Mouse (Mus musculus): ENCODE measurements around the gene Lgals3bp. TPM values are rescaled to one million over a fixed set of nuclear protein-coding genes. Genes with fewer than 3 reads are reported as not detected.

Lgals3bp gene
- 1.4 and 2.7 TPM in 2 replicates for polyA plus RNA-seq (2016; fragmentation: Nextera tagmentation; extraction: Ambion mirVana)

GRCm38 (mm10) chr11:118401760-118402280 is at the start of gene Lgals3bp:
Lgals3bp (minus strand) TSS chr11:118402092.
- peak within 1 kb of the TSS; percentile 24; the same call in 1 of the 2 replicates for H3K27ac ChIP-seq
- peak; percentile 59; the same call in 1 of the 2 replicates for ATAC-seq (ENCODE audit: insufficient number of reproducible peaks, insufficient read depth, low FRiP score, low TSS enrichment)
- WGBS: 40% methylated on average over 7 of the region's 7 CpGs
- H3K4me1 ChIP-seq: peaks cover 21% of the 10 kb centered on the region; the same call in 1 of the 2 replicates
- H3K4me2 ChIP-seq (replicated peaks): no peak within 1 kb of the TSS
- H3K27me3 ChIP-seq: no peaks in the 10 kb centered on the region
- H3K36me3 ChIP-seq: peaks cover 15% of the 10 kb centered on the region
- no peak within 1 kb of the TSS; the same call in 1 of the 2 replicates for H3K9ac ChIP-seq
- no peaks in the 10 kb centered on the region for H3K9me3 ChIP-seq
- H3K4me3 ChIP-seq: no peak within 1 kb of the TSS

DNA sequence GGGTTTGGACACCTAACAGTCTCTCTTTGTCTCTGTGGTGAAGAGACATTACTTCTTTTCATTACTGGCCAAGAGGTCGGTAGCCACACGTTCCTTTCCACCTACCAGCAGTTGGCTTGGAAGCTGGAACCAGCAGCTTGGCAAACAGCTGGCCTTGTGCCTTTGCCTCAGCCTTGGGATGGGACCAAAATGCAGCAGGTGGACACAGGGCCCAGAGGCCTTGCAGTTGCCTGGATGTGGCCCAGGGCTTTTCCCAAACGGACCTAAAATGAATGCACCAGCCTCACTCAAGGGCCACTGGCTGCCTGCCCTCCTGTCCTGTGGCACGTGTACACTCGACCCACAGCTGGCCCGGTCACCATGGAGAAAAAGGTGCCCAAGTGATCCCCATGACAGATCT is 49.3 kb upstream of the Lgals3bp start:
- no peak for ATAC-seq (ENCODE audit: insufficient number of reproducible peaks, insufficient read depth, low FRiP score, low TSS enrichment)
- Histone ChIP-seq H3K27ac (no peak overlapping the region), H3K36me3 (no peaks in the 10 kb centered on the region), H3K9ac (no peak overlapping the region), H3K4me2 (replicated peaks) (no peak overlapping the region), H3K4me1 (peaks cover 9% of the 10 kb centered on the region; the same call in 1 of the 2 replicates), H3K4me3 (no peak overlapping the region), H3K9me3 (no peaks in the 10 kb centered on the region), H3K27me3 (no peaks in the 10 kb centered on the region)
- 85% methylated on average over 6 of the region's 6 CpGs for WGBS

- no peaks in the 10 kb centered on the region for H3K27me3 ChIP-seq
- WGBS: 88% methylated on average over 8 of the region's 8 CpGs
- ATAC-seq (ENCODE audit: insufficient number of reproducible peaks, insufficient read depth, low FRiP score, low TSS enrichment): no peak
- no peak overlapping the region for H3K4me3 ChIP-seq
- no peaks in the 10 kb centered on the region for H3K36me3 ChIP-seq
- no peak overlapping the region for H3K9ac ChIP-seq
- no peaks in the 10 kb centered on the region for H3K9me3 ChIP-seq
- no peak overlapping the region for H3K27ac ChIP-seq
- no peak overlapping the region for H3K4me2 ChIP-seq (replicated peaks)
- peaks cover 9% of the 10 kb centered on the region; the same call in 1 of the 2 replicates for H3K4me1 ChIP-seq
Observed at GRCm38 (mm10) chr11:118448385-118448784, 46.5 kb upstream of the Lgals3bp start.

- peak overlapping the region; percentile 54; the same call in 1 of the 2 replicates for H3K27ac ChIP-seq
- no peak overlapping the region for H3K4me2 ChIP-seq (replicated peaks)
- whole genome bisulfite sequencing: 40% methylated on average over 4 of the region's 4 CpGs
- no peak overlapping the region for H3K4me3 ChIP-seq
- H3K9ac ChIP-seq: no peak overlapping the region
- no peaks in the 10 kb centered on the region for H3K36me3 ChIP-seq
- no peaks in the 10 kb centered on the region for H3K27me3 ChIP-seq
- H3K9me3 ChIP-seq: no peaks in the 10 kb centered on the region
- peaks cover 9% of the 10 kb centered on the region; the same call in 1 of the 2 replicates for H3K4me1 ChIP-seq
- ATAC-seq (ENCODE audit: insufficient number of reproducible peaks, insufficient read depth, low FRiP score, low TSS enrichment): no peak
Observed at GRCm38 (mm10) chr11:118447346-118447745, 45.5 kb upstream of the Lgals3bp start.

DNA sequence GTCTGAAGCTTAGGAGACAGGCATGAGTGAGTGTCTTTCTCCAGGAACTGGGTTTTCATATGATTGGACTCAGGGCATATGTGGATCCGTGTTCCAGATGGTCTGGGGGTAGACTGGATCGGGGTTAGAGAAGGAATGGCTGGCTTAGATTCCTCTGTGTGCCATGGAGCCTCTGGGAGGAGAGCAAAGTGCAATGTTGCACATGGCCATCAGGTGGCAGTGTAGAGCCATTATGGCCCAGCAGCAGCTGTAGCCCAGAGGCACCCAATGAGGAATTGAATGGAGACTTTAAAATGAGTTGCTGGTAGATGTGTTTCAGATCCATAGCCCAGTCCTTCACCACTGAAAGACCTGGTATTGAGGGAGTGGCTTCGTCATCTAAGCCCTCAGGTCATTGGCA is 44.0 kb upstream of the Lgals3bp start:
- Histone ChIP-seq H3K4me1 (peaks cover 9% of the 10 kb centered on the region; the same call in 1 of the 2 replicates), H3K27me3 (no peaks in the 10 kb centered on the region), H3K9me3 (no peaks in the 10 kb centered on the region), H3K4me2 (replicated peaks) (no peak overlapping the region), H3K27ac (no peak overlapping the region), H3K36me3 (no peaks in the 10 kb centered on the region), H3K9ac (no peak overlapping the region), H3K4me3 (no peak overlapping the region)
- peak; percentile 23; the same call in 1 of the 2 replicates for ATAC-seq (ENCODE audit: insufficient number of reproducible peaks, insufficient read depth, low FRiP score, low TSS enrichment)
- 13% methylated on average over 3 of the region's 3 CpGs for WGBS

GRCm38 (mm10) chr11:118443201-118443970 is 41.5 kb upstream of the Lgals3bp start:
- 26% methylated on average over 11 of the region's 11 CpGs for WGBS
- no peak overlapping the region for H3K9ac ChIP-seq
- no peaks in the 10 kb centered on the region for H3K36me3 ChIP-seq
- H3K27me3 ChIP-seq: no peaks in the 10 kb centered on the region
- no peak overlapping the region for H3K4me3 ChIP-seq
- H3K9me3 ChIP-seq: no peaks in the 10 kb centered on the region
- no peak overlapping the region for H3K4me2 ChIP-seq (replicated peaks)
- H3K4me1 ChIP-seq: peaks cover 20% of the 10 kb centered on the region
- ATAC-seq (ENCODE audit: insufficient number of reproducible peaks, insufficient read depth, low FRiP score, low TSS enrichment): 0 out of 2 replicates have a peak, but pooled peaks have one; percentile 8
- no peak overlapping the region for H3K27ac ChIP-seq

- ATAC-seq (ENCODE audit: insufficient number of reproducible peaks, insufficient read depth, low FRiP score, low TSS enrichment): no peak
- H3K36me3 ChIP-seq: no peaks in the 10 kb centered on the region
- H3K27me3 ChIP-seq: no peaks in the 10 kb centered on the region
- peaks cover 21% of the 10 kb centered on the region for H3K4me1 ChIP-seq
- WGBS: 80% methylated on average over 13 of the region's 13 CpGs
- H3K4me3 ChIP-seq: no peak overlapping the region
- no peaks in the 10 kb centered on the region for H3K9me3 ChIP-seq
- H3K27ac ChIP-seq: no peak overlapping the region
- no peak overlapping the region for H3K4me2 ChIP-seq (replicated peaks)
- no peak overlapping the region for H3K9ac ChIP-seq
Observed at GRCm38 (mm10) chr11:118442691-118443090, 40.8 kb upstream of the Lgals3bp start.

DNA sequence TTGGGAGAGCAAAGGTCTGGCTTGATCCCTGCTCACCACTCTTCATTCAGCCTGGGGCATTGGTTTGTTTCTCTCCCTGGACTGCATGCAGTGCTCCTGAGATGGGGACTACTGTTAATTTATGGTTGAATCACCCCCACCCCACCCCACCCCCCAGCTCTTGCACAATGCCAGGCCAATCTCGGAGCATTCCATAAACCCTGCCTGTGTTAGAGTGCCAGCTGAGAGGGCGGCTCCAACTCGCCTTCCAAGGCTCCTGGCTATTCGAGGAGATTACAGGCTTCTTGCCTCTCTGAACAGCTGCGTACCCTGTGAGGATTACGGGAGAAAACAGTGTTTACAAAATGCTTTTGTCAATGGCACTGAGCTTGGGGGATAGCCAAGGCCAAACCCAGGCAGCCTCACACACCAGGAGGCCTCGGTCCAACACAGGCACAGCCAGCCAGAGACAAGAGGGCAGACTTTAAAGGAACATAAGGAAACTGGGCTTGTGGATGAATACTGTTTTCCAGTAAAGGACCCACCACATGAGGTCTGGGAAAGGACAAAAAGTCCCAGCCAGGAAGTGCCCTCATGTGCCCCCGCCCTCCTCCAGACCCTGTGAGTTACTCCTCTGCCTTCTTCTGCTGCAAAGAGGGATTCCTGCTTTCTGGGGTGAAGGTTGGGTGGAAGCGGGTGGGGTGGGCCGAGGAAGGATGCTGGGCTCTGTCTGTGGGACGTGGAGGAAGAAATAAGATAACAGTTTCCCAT is 36.9 kb upstream of the Lgals3bp start:
- no peak overlapping the region for H3K9ac ChIP-seq
- no peaks in the 10 kb centered on the region for H3K27me3 ChIP-seq
- H3K4me1 ChIP-seq: peaks cover 39% of the 10 kb centered on the region
- no peak overlapping the region for H3K4me3 ChIP-seq
- no peaks in the 10 kb centered on the region for H3K36me3 ChIP-seq
- 28% methylated on average over 11 of the region's 11 CpGs for WGBS
- no peak overlapping the region for H3K4me2 ChIP-seq (replicated peaks)
- no peak for ATAC-seq (ENCODE audit: insufficient number of reproducible peaks, insufficient read depth, low FRiP score, low TSS enrichment)
- peak overlapping the region; percentile 32 for H3K27ac ChIP-seq
- H3K9me3 ChIP-seq: no peaks in the 10 kb centered on the region

DNA sequence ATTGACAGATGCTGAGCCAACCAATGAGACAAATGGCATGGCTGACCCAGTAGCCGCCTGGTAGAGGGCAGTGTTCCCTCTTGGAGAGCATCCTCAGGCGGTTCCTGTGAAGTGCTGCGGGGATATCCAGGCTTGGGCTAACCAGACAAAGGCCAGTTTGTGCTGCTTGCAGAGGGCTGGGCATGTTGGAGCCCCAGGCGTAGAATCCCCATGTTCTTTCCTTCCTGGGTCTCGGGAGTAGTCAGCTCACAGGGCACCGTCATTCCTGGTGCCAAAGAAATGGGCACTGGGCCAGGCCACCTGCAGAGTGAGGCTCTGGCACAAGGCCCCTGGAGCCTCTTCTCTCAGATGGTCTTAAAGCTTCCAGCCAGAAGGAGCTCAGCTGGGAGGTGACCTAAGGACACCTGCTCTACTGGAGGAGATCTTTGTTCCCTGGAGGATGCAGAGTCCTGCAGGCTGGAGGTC is 34.6 kb upstream of the Lgals3bp start:
- Histone ChIP-seq H3K27me3 (no peaks in the 10 kb centered on the region), H3K4me1 (peaks cover 49% of the 10 kb centered on the region), H3K27ac (no peak overlapping the region), H3K9me3 (no peaks in the 10 kb centered on the region), H3K9ac (no peak overlapping the region), H3K4me3 (no peak overlapping the region), H3K4me2 (replicated peaks) (no peak overlapping the region), H3K36me3 (no peaks in the 10 kb centered on the region)
- ATAC-seq (ENCODE audit: insufficient number of reproducible peaks, insufficient read depth, low FRiP score, low TSS enrichment): no peak
- 32% methylated on average over 6 of the region's 6 CpGs for WGBS

DNA sequence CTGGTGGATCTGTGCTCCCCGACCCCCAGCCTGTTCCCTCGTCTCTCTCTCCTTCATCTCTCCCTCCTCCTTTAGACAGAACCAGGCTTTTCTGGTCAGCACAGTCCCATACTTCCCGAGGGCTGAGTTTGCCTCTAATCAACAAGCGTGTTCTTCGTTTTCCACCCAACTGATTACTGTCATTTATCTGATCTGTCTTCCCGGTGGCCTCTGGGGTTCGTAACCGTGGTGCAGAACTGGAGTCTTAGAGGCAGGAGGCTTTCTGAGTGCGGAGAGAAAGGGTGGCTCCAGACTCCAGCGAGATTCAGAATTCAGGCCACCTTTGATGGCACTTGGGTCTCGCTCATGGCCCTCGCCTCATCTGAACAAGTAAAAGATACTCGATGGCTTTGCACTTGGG is 32.2 kb upstream of the Lgals3bp start:
- H3K4me3 ChIP-seq: no peak overlapping the region
- WGBS: 45% methylated on average over 13 of the region's 13 CpGs
- H3K4me1 ChIP-seq: peaks cover 62% of the 10 kb centered on the region
- peak overlapping the region; percentile 55; the same call in 1 of the 2 replicates for H3K27ac ChIP-seq
- no peak overlapping the region; the same call in 1 of the 2 replicates for H3K9ac ChIP-seq
- H3K27me3 ChIP-seq: no peaks in the 10 kb centered on the region
- no peaks in the 10 kb centered on the region for H3K36me3 ChIP-seq
- H3K4me2 ChIP-seq (replicated peaks): peak overlapping the region; percentile 32
- ATAC-seq (ENCODE audit: insufficient number of reproducible peaks, insufficient read depth, low FRiP score, low TSS enrichment): no peak
- no peaks in the 10 kb centered on the region for H3K9me3 ChIP-seq

- H3K36me3 ChIP-seq: no peaks in the 10 kb centered on the region
- no peaks in the 10 kb centered on the region for H3K9me3 ChIP-seq
- peak overlapping the region; percentile 32 for H3K4me2 ChIP-seq (replicated peaks)
- 66% methylated on average over 10 of the region's 10 CpGs for WGBS
- H3K9ac ChIP-seq: no peak overlapping the region
- H3K27me3 ChIP-seq: no peaks in the 10 kb centered on the region
- ATAC-seq (ENCODE audit: insufficient number of reproducible peaks, insufficient read depth, low FRiP score, low TSS enrichment): no peak
- H3K27ac ChIP-seq: peak overlapping the region; percentile 55; the same call in 1 of the 2 replicates
- no peak overlapping the region for H3K4me3 ChIP-seq
- peaks cover 62% of the 10 kb centered on the region for H3K4me1 ChIP-seq
Observed at GRCm38 (mm10) chr11:118433398-118433868, 31.5 kb upstream of the Lgals3bp start.
